Mouse (Mus musculus): ENCODE data around the gene Kif2c.

- TF ChIP-seq CTCF (IDR thresholded peaks at IDR 0.05; ENCODE audit: low read depth, low read length) (no peak), GATA1 (IDR thresholded peaks at IDR 0.05; ENCODE audit: borderline replicate concordance, low read length) (no peak), GATA2 (IDR thresholded peaks at IDR 0.05; ENCODE audit: borderline replicate concordance, low read depth, low read length) (no peak), POLR2AphosphoS5 (IDR thresholded peaks at IDR 0.05; ENCODE audit: insufficient replicate concordance, low read depth, low read length) (no peak), TAL1 (conservative IDR thresholded peaks at IDR 0.05; ENCODE audit: low read depth, low read length) (no peak)
Observed at GRCm38 (mm10) chr4:117220741-117221515, 38.5 kb upstream of the Kif2c start.

Measured in G1E (cell line).